Mouse (Mus musculus): ENCODE data around the gene Hdac7. TPM values are rescaled to one million over a fixed set of nuclear protein-coding genes. Genes with fewer than 3 reads are reported as not detected.
"Not testable (repeated sequence)": the region's sequence is repeated elsewhere in the genome, so short reads cannot be mapped to it uniquely, and the experiment has no call there.

Hdac7 gene
- total RNA-seq (2021): 10 to 100 TPM; 11.9 to 15.0 TPM
- long read RNA-seq, experiment 1, partial matches to known transcripts: 0 of 73 reads
- long read RNA-seq, experiment 1, other reads (novel, unspliced or antisense): 72 of 73 reads
- long read RNA-seq, experiment 2, partial matches to known transcripts: 4 of 57 reads
- long read RNA-seq, experiment 2, other reads (novel, unspliced or antisense): 53 of 57 reads

DNA sequence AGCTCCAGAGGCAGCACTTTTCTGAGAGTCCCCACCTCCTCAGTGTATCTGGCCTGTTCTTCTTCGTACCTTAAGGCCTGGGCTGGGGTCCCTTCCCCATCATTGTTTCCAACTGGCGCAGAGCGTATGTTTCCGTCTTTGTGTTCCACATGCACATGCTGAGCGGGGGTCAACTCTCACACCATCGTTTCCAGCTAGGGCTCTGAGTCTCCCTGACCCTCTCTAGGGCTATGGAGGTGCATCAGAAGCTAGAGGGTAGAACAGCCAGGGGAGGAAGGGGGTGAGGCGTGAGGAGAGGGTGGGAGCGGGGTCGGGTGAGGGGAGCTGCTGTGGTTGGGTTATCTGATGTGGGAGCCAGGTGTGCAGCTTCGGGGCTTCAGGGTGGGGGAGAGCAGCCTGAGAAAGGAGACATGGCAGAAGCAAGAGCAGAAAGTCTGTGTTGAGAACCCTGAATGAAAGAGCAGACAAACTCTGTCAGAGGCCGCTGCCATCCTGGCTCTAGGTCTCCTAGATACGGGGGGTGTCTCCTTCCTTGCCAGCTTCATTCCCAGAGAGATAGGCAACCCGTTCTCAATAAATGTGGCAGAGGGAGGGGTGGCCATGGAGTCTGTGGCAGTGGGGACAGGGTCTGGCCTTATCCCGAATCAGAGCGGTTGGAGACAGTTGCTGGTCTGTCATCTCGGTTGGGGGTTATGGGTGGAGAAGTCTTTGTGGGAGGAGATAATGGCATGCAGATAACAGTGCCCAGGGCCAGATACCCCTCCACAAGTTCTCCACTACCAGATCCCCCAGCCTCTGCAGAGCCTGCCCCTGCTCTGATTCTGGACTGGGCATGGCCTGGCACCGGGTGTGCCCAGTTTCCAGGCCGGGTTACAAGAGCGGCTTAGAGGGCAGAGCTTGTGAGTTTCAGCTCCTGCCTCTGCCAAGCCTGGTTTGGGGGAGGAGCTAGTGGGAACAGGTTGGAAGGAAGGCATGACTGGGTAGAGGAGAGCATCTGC lies at the start of gene Hdac7:
TSS of gene Hdac7 (minus strand) at position 466 of the 998 bp plus-strand sequence.
- no peak for DNase-seq

DNA sequence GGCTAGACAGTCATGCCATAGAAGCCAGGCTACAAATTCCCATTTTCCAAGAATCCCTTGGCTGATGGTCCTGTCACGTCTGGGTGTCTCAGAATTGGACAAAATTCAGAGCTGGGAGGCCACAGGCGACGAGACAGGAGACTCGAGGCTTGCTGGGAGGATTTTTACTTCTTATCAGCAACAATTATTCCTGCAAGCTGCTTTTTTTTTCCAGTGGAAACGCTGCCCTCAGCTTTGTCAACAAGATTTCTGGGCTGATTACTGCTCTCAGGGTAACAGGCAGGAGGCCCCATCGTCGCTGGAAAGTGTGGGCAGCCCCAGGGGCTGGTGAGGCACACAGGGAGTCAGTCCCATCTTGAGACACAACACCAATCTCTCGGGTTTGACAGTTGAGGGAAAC lies 48.2 kb upstream of the Hdac7 start:
- no peak for DNase-seq

DNA sequence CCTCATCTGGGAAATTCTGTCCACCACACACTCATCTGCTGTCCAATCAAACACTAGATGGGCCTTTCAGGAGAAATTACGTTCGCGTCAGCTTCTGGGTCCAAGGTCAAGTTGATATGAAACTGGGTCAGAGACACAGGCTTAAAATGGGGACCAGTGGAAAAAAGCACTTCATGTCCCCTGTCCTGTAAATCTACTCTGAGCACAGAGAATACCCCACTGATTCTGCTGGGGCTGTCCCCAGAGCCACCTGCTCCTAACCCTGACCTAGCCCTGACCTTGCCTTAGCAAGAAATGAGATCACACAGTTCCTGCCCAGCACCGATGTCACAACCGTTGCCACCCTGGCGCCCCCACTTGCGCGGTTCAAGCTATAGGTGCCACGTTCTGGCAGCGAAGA lies 46.1 kb upstream of the Hdac7 start:
- no peak for DNase-seq

DNA sequence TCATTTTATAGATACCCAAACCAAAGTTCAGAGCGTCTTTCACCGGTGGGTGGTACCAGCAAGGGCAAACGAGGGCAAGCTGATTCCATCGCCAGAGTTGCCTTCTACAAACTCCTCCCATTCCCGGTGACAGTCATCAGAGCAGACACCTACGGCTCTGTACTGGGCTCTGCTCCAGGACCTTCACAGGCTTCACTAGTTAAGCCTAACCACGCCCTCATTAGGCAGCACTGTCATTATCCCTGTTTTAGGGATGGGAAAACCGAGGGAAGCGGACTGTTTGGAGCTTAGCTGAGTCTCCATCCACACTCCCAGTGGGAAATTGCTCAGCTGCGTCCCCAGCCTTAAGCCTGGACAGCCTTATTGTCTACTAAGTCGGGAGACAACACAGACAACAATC lies 45.7 kb upstream of the Hdac7 start:
- DNase-seq: no peak

DNA sequence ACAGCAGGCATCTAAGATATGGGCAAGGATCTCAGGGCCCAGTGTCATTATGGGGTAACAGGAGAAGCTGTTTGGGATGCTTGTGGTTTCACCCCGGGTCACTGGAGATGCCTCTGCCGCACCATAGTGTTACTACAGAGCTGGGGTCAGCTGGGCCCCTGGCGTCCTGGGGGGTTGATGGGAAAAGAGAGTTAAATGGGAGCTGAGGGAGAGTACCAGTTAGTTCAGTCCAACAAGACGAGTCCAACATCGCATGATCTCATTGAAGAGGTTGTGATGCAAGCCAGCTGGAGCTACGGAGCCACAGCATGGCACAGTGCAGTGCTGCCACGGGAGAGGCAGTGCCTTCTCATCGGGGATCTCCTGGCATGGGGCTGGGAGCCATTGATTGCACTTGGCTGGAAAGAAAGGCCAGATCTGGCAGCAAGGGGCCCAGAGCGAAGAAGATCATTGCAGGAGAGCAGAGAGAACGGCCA lies 43.3 kb upstream of the Hdac7 start:
- DNase-seq: no peak

DNA sequence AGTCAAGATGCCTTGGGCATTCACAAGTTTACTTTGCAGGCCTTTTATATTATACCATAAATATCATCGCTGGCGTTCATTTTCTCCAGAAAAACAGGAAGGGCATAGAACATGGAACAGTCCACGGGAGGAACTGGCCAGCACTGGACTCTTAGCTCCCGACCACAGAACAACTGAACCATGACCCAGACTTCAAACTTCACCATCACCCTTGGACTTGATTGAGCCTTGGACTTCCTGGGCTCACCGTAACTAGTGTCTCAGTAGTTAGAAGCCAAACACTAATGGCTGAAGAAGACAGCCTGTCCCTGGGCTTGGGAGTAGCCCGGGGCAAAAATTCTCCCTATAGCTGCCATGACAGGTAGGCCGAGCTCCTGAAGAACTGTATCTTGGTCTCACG lies 37.1 kb upstream of the Hdac7 start:
- DNase-seq: no peak

DNA sequence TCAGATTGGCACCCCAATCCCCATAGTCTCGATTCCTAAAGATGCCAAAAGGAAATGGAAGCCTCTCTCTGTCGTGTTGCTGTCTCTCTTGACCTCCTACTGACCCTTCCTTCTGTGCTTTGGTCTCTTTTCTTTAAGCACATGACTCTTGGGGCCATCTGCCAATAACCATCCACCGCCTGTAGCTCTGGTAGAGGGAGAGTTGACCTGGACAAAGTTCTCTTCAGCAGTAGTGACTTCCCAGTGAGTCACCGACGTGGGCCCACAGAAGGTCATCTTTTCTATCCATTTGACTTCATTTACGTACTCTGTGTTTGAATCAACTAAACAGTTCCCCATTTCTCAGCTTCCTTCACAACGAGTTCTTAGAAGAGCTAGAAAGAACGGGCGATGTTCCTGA lies 36.1 kb upstream of the Hdac7 start:
- no peak for DNase-seq

DNA sequence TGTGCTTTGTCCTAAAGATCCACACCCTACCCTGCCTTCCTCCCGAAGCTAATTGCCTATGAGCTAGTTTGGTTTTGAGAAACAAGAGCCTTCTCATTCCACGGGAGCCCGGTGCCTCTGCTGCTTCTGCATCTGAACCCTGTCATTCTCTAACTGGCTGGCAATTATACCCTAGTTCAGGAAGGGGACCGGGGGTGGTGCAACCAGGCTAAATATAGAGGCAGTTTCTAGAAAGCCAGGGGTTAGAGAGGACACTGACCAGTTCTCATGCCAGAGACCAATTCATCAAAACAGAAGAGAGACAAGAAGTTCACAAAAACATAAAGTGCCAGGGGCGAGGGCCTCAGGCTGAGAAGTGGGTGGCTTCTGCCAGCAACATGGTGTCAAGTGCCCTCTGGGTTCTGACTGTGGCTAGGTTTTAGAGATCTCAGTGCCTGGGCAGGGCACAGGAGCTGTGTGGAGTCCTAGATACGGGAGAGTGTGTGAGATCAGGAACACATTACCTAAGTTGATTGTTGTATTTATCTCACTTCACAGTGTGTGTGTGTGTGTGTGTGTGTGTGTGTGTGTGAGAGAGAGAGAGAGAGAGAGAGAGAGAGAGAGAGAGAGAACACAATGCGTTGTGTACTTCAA lies 34.5 kb upstream of the Hdac7 start:
- DNase-seq: no peak

DNA sequence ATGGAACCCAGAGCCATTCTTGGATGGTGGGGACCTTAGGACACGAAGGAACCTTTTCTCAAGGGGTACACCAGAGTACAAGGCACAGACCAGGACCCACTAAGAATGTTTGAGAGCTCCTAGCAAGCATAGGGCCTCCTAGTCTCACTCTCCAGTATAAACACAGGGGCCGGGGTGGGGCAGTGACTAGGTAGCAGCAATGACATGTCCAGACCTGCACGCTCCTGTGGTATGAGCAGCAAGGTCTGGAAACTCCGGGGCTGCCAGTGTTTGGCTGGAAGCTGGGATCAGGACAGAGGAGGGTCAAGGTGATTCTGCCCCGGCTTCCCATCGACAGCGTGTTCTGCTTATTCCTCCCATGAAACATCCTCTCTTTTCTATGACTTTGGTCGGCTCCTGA lies 31.5 kb upstream of the Hdac7 start:
- no peak for DNase-seq

DNA sequence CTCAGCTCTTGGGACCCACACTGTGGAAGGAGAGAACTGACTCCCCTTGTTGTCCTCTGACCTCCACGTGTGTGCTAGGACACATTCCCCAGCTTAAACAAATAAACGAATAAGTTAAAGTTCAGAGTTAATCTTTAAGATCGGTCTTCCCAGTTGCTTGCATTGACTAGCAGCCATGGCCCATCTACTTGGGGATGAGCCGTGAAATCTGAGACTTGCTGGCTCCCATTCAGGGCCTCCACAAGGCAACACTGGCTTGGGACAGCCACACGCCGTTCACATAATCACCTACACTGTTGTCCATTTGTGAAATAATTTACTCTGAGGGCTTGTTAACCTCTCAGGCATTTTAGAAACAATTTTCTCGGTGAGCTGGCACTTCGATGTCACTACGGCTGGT lies 29.4 kb upstream of the Hdac7 start:
- DNase-seq: no peak

DNA sequence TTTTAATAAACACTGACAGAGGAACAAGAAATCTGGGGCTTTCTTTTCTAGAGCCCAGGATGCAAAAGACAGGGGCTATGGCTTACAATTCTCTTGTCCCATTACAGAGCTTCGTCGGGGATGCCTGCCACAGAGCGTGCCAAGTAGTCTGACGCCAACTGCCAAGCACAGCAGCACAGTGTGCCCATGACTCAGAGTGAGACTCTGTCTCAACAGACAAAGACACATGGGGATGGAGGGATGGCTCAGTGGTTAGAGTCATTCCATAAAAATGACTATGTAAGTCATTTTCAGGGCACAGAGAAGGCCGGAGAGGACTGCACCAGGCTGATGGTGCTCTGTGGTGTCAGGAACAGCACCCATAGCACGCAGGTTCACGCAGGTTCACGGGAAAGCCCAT lies 27.9 kb upstream of the Hdac7 start:
- no peak for DNase-seq

DNA sequence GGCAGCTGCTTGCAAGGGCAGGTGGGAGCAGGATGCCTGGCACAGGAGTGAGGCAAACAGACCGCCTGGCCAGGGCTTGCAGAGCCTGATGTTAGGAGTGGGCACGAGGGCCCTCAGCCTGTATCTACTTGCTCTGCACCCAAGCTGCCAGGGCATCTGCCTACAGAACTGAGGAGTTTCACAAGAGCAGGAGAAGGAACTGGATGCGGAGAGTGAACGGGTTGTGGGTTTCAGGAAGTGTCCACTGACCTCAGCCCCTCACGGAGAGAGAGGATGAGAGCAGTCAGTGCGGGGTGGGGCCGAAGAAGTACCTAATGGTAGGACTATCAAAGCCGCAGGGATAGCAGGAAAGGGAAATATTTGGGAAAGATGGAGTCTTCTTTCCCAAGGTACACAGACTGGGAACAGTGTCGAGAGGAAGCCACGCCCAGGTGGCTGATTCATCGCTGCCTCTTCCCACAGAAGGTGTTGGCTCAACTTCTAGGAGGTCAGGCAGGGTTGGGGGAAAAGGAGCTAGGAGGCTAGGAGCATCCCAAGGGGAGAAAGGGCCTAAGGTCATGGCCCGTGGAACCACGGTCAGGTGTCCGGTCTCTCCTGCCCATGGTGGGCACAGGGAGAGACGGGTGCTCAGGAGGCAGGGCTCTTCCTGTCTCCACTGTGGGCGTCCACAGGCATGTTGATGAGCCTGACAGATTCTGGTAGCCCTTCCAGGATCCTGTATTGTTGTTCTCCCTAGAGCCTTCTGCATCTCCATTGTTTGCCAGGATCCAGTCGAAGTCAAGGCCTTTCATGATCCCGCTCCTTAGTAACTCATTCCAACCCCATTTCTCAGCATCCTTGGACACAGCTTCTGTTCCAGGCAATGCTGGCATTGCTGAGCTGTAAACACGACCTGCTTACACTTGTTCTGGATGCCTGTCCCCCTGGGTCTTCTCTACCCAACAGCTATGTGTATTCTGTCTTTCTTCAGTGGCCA lies 27.0 kb upstream of the Hdac7 start:
- no peak for DNase-seq

DNA sequence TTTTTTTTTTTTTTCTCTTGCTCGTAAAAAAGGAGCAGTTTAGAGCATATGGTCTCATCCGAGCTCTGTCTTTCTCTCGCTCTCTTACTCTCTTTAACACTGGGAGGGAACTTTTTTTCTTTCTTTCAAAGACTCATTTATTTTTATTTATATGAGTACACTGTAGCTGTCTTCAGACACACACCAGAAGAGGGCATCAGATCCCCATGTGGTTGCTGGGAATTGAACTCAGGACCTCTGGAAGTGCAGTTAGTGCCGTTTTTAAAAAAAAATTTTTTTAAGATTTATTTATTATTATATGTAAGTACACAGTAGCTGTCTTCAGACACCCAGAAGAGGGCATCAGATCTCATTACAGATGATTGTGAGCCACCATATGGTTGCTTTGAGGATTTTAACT lies 25.8 kb upstream of the Hdac7 start:
- DNase-seq: not testable (repeated sequence)

DNA sequence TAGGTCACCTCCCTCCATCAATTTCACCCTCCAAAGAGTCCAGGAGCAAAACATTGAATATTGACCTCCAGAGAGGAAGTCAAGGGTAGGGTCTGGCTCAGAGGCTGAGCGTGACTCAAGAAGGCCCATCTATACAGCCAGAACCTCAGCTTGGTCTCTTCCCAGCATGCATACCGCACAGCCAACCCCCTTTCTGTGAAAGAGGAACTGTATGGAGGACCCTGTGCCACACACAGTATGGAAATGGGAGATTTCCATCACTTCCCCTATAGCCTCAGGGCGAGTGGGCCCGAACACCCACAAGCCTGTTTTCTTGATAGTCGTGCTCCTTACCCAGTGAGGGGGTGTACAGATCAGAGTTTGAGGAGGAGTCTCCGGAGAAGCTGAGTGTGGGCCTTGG lies 24.7 kb upstream of the Hdac7 start:
- DNase-seq: no peak

DNA sequence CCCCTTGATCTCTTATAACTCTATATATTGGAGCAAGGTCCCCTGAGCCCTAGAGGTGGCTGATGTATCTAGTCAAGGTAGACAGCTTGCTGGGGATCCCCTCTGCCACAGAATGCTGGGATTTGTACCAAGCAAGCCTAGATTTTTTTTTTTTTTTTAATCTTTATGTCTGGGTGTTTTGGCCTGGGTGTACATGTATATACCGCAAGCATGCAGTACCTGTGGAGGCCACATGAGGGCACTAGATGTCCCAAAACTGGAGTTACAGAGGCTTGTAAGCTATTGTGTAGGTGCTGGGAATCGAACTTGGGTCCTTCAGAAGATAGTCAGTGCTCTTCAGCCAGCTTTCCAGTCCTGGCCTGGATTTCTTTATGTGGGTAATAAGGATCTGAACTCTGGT lies 21.7 kb upstream of the Hdac7 start:
- no peak for DNase-seq

DNA sequence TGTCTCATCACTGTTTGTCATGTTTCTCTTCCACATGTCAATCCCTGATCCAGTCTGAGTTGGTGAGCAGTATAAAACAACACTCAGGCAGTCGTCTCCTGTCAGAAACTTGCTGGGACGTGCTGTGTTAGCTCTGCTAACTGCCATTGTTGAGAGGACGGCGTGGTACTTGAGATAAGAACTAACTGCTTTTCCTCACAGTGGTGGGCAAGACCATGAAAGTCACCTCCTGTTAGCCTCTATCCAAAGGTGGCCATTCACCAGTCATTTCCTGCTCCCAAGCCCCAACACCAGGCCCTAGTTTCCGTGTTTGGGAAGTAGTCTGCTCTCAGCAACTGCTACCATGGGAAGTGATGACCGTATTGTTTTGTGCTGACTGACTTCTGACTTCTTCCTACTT lies 20.9 kb upstream of the Hdac7 start:
- no peak for DNase-seq

DNA sequence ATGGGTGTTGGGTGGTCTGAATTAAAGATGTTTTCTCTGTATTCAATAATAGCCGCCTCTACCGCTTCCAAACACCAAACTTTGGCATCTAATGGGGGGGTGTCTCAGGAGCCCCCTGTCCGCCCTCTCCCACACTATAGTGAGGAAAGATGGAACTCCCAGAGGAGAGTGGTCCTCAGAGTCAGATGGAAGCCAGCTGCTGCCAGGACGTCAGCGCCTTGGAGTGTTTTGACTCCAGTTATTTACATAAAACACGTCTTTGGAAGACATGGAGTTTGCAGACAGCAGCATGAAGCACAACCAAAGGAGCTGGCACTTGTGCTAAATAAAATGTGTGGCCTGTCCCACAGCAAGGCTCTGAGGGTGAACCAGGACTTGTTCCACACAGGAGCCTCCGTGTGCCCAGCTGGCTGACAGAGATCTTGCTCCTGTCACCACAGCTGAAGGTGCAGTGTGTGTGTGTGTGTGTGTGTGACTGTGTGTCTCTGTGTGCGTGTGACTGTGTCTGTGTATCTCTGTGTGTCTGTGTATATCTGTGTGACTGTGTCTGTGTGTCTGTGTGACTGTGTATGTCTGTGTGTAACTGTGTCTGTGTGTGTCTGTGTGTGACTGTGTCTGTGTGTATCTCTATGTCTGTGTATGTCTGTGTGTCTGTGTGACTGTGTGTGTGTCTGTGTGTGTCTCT lies 20.2 kb upstream of the Hdac7 start:
- no peak for DNase-seq

DNA sequence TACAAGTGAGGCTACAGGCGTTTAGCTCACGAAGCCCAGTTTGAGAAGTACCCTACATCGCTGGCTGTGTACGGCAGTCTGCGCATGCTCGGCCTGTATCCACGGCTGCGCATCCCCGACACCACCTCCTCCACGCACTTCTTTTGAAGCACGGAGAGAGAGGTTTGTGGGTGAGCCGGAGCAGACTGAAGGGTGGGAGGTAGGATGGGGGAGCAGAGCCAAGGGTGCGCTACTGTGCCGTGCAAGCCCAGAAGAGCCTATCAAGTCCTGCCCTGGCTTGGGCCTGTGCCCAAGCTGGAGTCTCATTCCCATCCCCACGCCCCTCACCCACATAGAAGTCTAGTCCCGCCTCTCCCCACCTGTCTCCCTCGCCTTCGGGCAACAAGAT lies 19.2 kb upstream of the Hdac7 start:
- no peak for DNase-seq

DNA sequence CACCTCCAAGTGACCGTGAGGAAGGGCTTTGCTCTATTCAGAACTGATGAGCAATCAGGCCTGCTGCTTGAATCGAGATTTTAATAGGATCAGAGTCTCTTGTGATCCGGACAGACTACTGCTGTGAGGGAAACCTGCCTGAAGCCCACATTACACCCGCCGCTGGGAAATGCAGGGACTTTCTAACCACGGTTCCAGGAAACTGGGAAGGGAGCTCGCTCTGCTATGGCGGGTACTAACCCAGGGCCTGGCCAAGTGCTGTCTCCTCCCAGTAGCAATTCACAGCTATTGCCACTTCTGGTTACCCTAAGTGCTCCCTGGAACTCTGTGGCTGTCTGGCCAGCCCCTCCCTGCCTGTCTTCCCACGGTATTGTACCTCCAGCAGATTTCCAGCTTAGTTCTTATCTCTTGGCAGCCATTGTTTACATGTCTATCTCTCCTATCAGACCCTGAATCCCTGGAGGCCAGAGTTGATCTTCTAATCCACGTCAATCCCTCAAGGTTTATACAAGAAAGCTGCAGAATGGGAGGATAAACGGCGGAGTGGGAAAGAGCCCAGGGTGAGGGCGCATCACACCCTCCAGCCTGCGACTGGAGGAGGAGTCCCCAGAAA lies 18.7 kb upstream of the Hdac7 start:
- no peak for DNase-seq

DNA sequence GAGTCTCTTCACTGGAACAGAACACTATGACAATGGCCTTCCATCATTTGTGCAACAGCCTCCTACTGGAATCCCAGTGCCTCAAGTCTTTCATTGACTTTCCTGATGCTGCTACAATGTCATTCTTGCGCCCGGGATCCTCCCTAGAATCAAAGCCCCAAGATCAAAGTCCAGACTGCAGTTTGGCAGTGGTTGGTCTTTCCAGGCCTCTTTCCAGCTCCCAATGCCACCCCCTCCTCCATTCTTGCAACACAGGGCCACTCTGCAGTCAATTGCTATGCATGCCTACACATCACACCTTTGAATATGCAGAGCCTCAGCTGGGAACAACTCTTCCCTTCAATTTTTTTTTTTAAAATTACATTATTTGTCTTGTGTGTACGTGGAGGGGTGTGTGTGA lies 16.1 kb upstream of the Hdac7 start:
- DNase-seq: no peak

DNA sequence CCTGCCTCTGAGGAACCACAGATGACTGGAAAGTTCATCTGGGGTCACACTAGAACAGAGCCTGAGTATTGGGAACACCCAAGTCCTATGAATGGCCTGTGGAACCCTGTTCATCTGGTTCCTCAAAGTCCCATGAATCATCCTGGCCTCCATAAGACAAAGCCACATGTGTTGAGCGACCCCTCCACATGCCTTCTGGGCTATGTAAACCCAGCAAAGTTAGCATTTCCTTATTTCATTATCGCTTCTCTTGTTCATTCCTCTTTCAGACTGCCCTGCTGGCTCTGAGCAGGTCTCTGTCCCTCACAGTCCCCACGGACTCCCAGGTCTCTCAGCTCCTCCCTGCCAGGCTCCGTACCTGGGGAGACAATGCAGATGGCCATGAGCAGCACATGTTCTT lies 14.1 kb upstream of the Hdac7 start:
- no peak for DNase-seq
